Mouse (Mus musculus) adrenal gland, adult 2 months (tissue): Measurements from ENCODE around the gene Igflr1. TPM values are rescaled to one million over a fixed set of nuclear protein-coding genes. Genes with fewer than 3 reads are reported as not detected.

Source experiments
- DNase-seq: peaks from one replicate; pipeline ENCODE4 v3.0.0; 2021
- long read RNA-seq: library from polyadenylated mRNA; stranded (forward); transcript quantifications from one replicate; pipeline ENCODE4 v2.0.0, GENCODE M21; 2021
- polyA plus RNA-seq: library from polyadenylated mRNA; depleted of rRNA; stranded (reverse); fragments of >200 nt; gene quantifications from 2 replicates; pipeline ENCODE4 v1.2.3, GENCODE M21; 2012; rRNA removed
- total RNA-seq, 2 experiments: library from RNA; stranded (reverse); gene quantifications; 2 replicates each; pipeline ENCODE4 v1.2.3; 2021

The Igflr1 gene
- total RNA-seq (1 to 10 TPM; 3.0 to 3.8 TPM), polyA plus RNA-seq (6.9 and 10.1 TPM in 2 replicates)
- long read RNA-seq, result 0 reads

- no peak for DNase-seq
Observed at GRCm38 (mm10) chr7:30564970-30565571, at the start of gene Igflr1. Gene Igflr1, plus strand, starts transcription at chr7:30565427.

GRCm38 (mm10) chr7:30518325-30518724 is 46.9 kb upstream of the Igflr1 start:
- no peak for DNase-seq

GRCm38 (mm10) chr7:30520396-30520795 is 44.8 kb upstream of the Igflr1 start:
- no peak for DNase-seq

GRCm38 (mm10) chr7:30520856-30521255 is 44.4 kb upstream of the Igflr1 start:
- DNase-seq, result no peak

GRCm38 (mm10) chr7:30522871-30523270 is 42.4 kb upstream of the Igflr1 start:
- DNase-seq, result no peak

- peak; percentile 33 for DNase-seq
Observed at GRCm38 (mm10) chr7:30524487-30524886, 40.7 kb upstream of the Igflr1 start.

- no peak for DNase-seq
Observed at GRCm38 (mm10) chr7:30525954-30526353, 39.3 kb upstream of the Igflr1 start.

- no peak for DNase-seq
Observed at GRCm38 (mm10) chr7:30526399-30526798, 38.8 kb upstream of the Igflr1 start.

GRCm38 (mm10) chr7:30526981-30527380 is 38.2 kb upstream of the Igflr1 start:
- no peak for DNase-seq

GRCm38 (mm10) chr7:30531291-30531815 is 33.9 kb upstream of the Igflr1 start:
- DNase-seq, result no peak

GRCm38 (mm10) chr7:30532931-30533330 is 32.3 kb upstream of the Igflr1 start:
- DNase-seq, result no peak

- DNase-seq, result no peak
Observed at GRCm38 (mm10) chr7:30533941-30534632, 31.1 kb upstream of the Igflr1 start.

GRCm38 (mm10) chr7:30534633-30535577 is 30.3 kb upstream of the Igflr1 start, which contains the start of gene Arhgap33:
Gene Arhgap33, minus strand, starts transcription at chr7:30535060.
- peak; percentile 97 for DNase-seq

- no peak for DNase-seq
Observed at GRCm38 (mm10) chr7:30540572-30540971, 24.7 kb upstream of the Igflr1 start.

- no peak for DNase-seq
Observed at GRCm38 (mm10) chr7:30544327-30544726, 20.9 kb upstream of the Igflr1 start.

GRCm38 (mm10) chr7:30549880-30550279 is 15.3 kb upstream of the Igflr1 start:
- no peak for DNase-seq

GRCm38 (mm10) chr7:30550603-30551002 is 14.6 kb upstream of the Igflr1 start:
- no peak for DNase-seq

- no peak for DNase-seq
Observed at GRCm38 (mm10) chr7:30551445-30552101, 13.7 kb upstream of the Igflr1 start.

- peak; percentile 98 for DNase-seq
Observed at GRCm38 (mm10) chr7:30552102-30553020, 12.9 kb upstream of the Igflr1 start, which contains the start of the genes Hspb6 and Proser3. Gene Hspb6, plus strand, starts transcription at chr7:30552178. Gene Proser3, minus strand, starts transcription at chr7:30552299.

GRCm38 (mm10) chr7:30553021-30553589 is 12.1 kb upstream of the Igflr1 start:
- DNase-seq, result peak; percentile 87
